Mouse (Mus musculus) T-helper 17 cell (primary cell): ENCODE results near the gene 4930505A04Rik.
"Not testable (repeated sequence)": the region's sequence is repeated elsewhere in the genome, so short reads cannot be mapped to it uniquely, and the experiment has no call there.

Experiments
- in situ Hi-C, 2 experiments: fragments of 300-600 bp; cut with MboI, MseI; formaldehyde crosslinking; loops; 1 replicate in 1 of 2; 2 replicates in 1 of 2; pipeline ENCODE4 v1.15.1; 2025; ENCODE audit warnings: high pct_unique_total_duplicates in 2 of 2

Gene 4930505A04Rik

DNA sequence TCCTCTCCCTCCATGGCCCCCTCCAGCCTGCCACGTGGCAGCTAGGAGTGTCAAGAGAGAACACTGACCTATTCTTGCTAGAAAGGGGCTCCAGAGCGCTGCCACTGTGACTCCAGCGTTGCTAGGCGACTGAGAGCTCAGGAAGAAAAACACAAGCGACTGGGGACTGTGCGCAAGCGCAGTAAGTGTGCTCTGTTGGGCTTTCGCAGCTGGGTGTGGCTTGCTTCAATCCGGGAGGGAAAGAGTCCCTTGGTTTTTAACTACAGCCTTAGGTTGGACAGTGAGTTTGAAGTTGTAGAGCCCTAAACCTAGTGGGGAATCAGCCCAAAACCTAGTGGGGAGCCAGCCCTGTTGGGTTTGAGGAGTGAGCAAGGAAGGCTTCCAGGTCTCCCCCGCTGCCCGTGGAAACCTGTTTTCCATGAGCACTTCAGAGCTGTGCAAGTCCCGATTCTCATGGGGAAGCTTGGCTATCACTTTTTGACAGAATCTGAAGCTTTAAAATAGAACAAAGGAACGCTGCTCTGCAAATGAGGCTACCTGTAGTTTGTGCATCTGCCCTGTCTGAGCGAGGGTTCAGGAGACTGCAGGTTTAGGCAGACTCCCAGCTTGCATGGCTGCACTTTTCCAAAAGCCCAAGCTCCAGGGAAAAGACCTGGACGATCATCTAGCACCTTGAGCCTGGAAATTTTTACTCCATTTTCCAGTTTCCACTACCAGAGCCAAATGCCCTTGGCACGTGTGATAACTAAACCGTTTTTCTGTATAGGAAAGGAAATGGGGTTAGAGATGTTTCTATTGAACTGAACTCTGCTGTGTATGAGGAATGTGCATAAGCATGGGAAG lies at the start of gene 4930505A04Rik:
TSS of gene 4930505A04Rik (minus strand) at position 77 of the 843 bp plus-strand sequence.
- in situ Hi-C loops = loop anchor here in 1 of 2 experiments (10.0 kb wide), 1 partner anchor 627 kb away; no protein-coding TSS in a partner anchor

GRCm38 (mm10) chr11:30517133-30517532 lies 45.5 kb upstream of the 4930505A04Rik start:
- in situ Hi-C loops = no loop called here

DNA sequence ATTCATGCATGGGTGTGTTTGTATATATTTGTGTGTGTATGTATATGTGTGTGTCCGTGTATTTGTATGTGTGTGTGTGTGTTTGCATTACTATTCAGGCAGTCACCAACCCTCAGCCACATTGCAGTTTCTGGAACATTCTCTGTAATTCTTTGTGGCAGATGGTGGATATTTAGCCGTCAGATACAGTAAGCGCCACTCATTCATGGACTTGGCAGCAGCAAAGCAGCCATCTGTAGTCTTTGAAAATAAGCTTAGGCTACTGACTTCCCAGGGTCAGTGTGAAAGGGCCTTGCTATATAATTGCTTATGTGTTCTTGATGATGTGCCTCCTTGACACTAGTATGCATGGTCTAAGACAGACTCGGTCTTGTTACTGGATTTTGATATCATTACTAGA lies 36.6 kb upstream of the 4930505A04Rik start:
- in situ Hi-C loops = no loop called here

DNA sequence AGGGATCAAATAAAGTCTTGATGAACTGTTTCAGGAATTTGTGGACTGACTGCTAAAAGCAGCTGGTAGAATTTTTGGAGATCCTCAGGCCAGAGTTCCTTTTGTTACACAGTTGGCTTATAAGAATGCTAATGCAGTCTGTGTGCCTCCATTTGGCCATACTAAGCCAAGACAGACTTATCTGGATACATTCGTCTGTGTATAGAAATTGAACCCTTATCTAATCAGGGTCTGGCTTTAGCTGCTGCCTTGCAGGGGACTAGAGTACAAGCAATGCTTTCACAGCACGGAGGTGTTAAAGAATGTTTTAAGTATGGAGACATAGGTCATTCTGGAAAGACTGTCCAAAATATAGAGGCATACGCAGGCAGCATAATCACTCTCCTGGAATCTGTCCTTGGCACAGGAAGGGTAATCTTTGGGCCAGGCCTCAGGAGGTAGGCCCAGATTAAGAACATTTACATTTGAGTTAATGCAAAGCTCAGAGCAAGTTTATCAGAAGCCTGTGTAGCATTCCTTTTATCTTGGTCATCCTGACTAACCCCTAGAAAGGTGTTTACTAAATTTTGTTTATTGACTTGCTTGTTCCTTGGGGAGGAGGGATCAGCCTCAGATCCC lies 27.2 kb upstream of the 4930505A04Rik start:
- in situ Hi-C loops = no loop called here

- in situ Hi-C loops = no loop called here
Observed at GRCm38 (mm10) chr11:30497151-30497550, 25.5 kb upstream of the 4930505A04Rik start.

DNA sequence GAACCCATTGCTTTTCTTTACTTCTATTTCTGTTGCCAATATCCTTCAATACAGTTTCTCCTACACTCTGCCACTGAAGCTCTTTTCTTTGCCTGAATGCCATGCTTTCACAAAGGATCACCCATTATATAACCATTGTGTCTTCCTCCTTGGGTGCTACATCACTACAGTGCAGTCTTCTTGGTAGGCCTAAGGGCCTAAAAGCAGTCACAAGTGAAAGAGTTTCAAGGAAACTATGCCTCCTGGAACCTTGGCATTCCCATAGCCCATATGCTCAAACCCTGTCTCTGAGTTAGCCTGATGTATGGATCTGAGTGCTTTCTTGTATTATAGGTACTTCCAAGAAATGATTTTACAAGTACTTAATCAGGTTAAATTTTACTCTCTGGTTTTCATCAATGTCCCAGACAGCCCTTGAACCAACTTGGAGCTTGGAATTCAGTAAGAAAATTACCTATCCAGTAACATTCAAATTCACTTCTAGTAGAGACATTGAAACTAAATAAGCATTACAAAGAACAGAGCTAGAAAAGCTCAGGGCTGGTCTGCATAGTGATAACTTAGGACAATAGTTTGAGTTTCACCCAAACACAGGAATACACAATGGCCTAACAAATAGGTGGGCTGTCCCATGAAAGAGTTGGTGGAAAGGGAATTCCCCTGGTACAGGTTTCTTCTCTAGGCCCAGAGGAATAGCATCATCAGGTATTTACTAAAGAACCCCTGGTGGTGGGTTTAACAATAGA lies 20.1 kb upstream of the 4930505A04Rik start:
- in situ Hi-C loops = no loop called here

DNA sequence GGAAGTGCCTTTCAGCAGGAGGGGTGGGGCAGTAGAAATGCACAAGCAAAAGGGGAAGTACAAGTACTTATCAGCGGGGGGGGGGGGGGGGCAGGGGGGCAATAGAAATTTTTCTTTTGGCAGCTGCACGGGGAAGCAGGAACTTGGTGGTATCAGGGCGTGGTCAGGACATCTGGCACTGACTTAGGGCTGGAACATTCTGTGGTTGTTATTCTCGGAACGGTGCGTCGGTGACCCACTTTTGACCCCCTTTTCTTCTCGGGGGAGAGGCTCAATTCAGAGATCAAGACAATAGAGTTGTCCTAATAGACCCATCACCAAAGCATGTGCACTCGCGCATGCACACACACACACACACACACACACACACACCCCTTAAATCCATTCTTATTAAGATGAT lies 16.6 kb upstream of the 4930505A04Rik start:
- in situ Hi-C loops = no loop called here

GRCm38 (mm10) chr11:30483286-30483685 lies 11.7 kb upstream of the 4930505A04Rik start:
- in situ Hi-C loops = no loop called here

- in situ Hi-C loops = loop anchor here in 1 of 2 experiments (10.0 kb wide), 1 partner anchor 626 kb away; no protein-coding TSS in a partner anchor
Observed at GRCm38 (mm10) chr11:30471187-30471586, 440 bp downstream of the 4930505A04Rik start.

DNA sequence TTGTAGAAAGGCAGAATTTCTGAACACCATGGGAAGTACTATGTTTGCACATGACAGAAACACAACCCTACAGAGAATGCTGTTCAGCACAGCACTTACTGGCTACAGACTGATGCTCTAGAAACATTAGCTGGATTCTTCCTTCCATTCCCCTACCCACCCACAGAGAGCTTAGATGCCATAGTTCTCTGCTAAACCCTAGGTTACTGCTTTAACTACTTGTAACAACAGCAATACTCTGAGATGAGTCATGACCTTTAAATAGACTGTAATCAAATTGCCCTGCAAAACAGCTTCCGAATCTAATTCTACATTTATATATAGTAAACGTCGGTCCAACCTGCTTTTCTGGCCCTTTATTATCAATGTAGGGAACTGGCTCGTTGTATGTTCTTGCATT lies 17.3 kb downstream of the 4930505A04Rik start:
- in situ Hi-C loops = loop anchor here in 1 of 2 experiments (10.0 kb wide), 1 partner anchor 490 kb away; no protein-coding TSS in a partner anchor

- in situ Hi-C loops = no loop called here
Observed at GRCm38 (mm10) chr11:30448126-30448525, 23.5 kb downstream of the 4930505A04Rik start.

GRCm38 (mm10) chr11:30447561-30447960 lies 24.1 kb downstream of the 4930505A04Rik start:
- in situ Hi-C loops = no loop called here

DNA sequence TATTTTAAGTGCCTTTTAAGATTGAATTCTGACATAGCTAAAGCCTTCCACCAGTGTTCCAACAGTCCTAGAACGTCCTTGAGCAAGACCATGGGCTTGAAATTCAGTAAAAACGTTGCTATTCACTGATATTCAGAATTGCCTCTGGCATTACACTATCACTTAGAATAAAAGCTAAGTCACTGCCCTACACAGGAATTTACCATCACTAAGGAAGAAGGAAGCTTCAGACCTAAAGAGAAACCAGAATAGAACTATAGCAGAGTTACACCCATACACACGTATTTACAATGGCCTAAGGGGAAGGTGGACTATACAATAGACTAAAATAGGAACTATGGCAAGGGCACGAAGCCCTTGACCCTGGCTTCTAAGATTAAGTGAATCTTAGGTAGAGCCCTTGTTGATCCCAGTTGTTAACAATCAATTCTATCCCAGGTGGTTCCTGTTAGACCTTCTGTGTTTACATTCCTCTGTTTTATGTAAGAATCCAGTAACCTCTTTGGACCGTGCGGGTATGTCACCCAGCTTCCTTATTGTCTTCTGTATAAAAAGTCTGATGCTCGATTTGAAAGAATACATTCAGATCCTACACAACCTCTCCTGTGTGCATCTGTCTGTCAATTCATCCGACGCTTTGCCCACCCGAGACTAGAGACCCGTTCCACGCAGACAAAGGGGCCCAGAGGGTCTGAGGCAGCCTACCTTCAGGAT lies 27.3 kb downstream of the 4930505A04Rik start:
- in situ Hi-C loops = not testable (repeated sequence)

GRCm38 (mm10) chr11:30443746-30444145 lies 27.9 kb downstream of the 4930505A04Rik start:
- in situ Hi-C loops = no loop called here

DNA sequence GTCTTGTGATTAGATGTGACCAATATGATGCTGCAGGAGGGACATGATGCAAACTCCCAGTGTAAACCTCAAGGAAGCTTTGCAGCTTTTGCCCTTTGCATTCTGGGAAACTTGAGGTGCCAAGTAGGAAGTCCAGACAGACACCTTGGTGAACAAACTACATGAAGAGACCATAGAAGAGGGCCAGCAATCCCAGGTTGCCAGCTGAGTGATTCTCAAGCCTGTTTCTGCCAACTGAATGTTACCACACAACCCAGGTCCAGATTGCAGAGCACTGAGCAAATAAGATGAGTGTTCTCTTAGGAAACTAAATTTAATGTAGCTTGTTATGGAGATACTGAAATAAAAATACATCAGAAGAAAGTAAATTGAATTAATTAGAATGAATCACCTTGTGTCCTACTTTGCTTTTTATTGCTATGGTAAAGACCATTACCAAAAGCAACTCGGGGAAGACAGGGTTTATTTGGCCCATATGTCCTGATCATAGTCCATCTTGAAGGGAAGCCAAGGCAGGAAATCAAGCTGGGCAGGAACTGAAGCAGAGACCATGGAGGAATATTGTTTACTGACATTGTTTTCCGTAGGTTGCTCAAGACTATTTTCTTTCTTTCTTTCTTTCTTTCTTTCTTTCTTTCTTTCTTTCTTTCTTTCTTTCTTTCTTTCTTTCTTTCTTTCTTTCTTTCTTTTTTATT lies 38.2 kb downstream of the 4930505A04Rik start:
- in situ Hi-C loops = no loop called here

DNA sequence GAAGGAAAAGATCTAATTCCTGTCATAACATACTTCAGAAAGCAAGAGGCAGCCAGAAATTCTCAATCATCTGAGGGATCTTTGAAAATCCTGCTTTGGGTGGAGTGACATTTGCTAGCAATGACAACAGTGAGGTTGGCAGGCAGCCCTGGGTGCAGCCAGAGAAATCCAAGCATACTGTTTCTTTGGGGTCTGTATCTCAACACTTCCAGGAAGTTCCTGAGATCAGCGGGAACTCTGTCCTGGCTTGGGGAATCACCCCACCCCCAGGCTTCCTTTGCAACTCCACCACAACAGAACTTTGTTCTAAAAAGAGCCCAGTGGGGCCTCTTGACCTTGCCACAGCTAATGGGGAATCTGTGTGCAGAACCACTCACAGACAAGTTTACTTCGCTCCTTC lies 66.0 kb downstream of the 4930505A04Rik start:
- in situ Hi-C loops = no loop called here

- in situ Hi-C loops = no loop called here
Observed at GRCm38 (mm10) chr11:30404619-30405200, 66.9 kb downstream of the 4930505A04Rik start.

DNA sequence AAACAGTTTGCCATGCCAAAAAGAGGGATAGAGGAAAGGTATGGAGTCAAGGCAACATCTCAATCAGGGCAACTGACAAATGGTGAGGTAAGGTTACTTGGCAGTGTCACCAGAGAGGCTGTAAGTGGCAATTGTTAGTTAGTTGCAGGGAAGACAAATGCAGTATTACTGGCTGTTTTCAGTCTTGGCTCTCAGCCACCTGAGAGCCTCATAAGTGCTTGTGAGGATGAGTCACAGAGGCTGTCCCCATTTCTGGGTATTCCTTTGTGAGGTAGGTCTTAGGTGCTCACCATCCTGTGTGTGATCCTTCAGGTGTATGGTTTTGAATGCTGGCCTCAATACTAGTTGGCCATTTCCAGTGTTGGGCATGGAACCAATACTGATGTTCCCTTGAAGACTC lies 77.3 kb downstream of the 4930505A04Rik start:
- in situ Hi-C loops = no loop called here

GRCm38 (mm10) chr11:30383076-30383475 lies 88.6 kb downstream of the 4930505A04Rik start:
- in situ Hi-C loops = no loop called here
